Mouse (Mus musculus) hindbrain, embryonic 14.5 days (tissue): ENCODE results near the gene Vps41. TPM values are rescaled to one million over a fixed set of nuclear protein-coding genes. Genes with fewer than 3 reads are reported as not detected.
A peak's percentile ranks its signal among the peaks of the same experiment; 100 is the strongest.

ENCODE experiments used
- ATAC-seq: fragments of 200-750 bp; cut with Nextera tagmentation; 2 replicates; pipeline ENCODE4 v1.8.0; 2017; ENCODE audit warnings: moderate number of reproducible peaks, mild to moderate bottlenecking, moderate TSS enrichment, moderate library complexity; ENCODE audit not compliant: low FRiP score
- DNase-seq: peaks from one replicate; pipeline ENCODE4 v3.0.0-alpha.2; 2015; ENCODE audit warnings: low spot score
- H3K27ac ChIP-seq: fragments of 300-500 bp; sonication (generic); 2 replicates; pipeline ENCODE4 v1.5.1; 2014; ENCODE audit warnings: mild to moderate bottlenecking, moderate library complexity
- H3K27me3 ChIP-seq: fragments of 300-500 bp; sonication (generic); 2 replicates; pipeline ENCODE4 v1.6.1; 2014; ENCODE audit warnings: mild to moderate bottlenecking, low read length, mixed read lengths; ENCODE audit not compliant: control insufficient read depth, insufficient read depth
- H3K36me3 ChIP-seq: fragments of 300-500 bp; sonication (generic); replicated peaks from 2 replicates; pipeline ENCODE4 v1.6.1; 2014; ENCODE audit not compliant: control insufficient read depth, insufficient read depth
- H3K4me1 ChIP-seq: fragments of 300-500 bp; sonication (generic); replicated peaks from 2 replicates; pipeline ENCODE4 v1.6.1; 2014; ENCODE audit warnings: antibody characterized with exemption, low read length, mixed read lengths; ENCODE audit not compliant: control insufficient read depth, insufficient read depth
- H3K4me2 ChIP-seq: fragments of 300-500 bp; sonication (generic); replicated peaks from 2 replicates; pipeline ENCODE4 v1.6.1; 2014; ENCODE audit warnings: mild to moderate bottlenecking, moderate library complexity
- H3K4me3 ChIP-seq: fragments of 300-500 bp; sonication (generic); replicated peaks from 2 replicates; pipeline ENCODE4 v1.5.1; 2014; ENCODE audit warnings: mild to moderate bottlenecking, low read length
- H3K9ac ChIP-seq: fragments of 300-500 bp; sonication (generic); 2 replicates; pipeline ENCODE4 v1.6.1; 2014
- H3K9me3 ChIP-seq: fragments of 300-500 bp; sonication (generic); 2 replicates; pipeline ENCODE4 v1.6.1; 2016; ENCODE audit warnings: low read length; ENCODE audit not compliant: control insufficient read depth
- whole genome bisulfite sequencing: fragments of 180-500 bp; shearing (Covaris S2); extraction: QIAGEN DNeasy Blood & Tissue Kit; methylation state at CpG from one replicate; pipeline ENCODE4 v1.1.7; 2014; 5-methylcytosine and 5-hydroxymethylcytosine counted together
- polyA plus RNA-seq: library from polyadenylated mRNA; unstranded; fragments of >200 nt; fragmentation: Nextera tagmentation; extraction: Ambion mirVana; gene quantifications from 2 replicates; pipeline ENCODE4 v1.2.1, GENCODE M21; 2014

Vps41 gene
- polyA plus RNA-seq, 1 experiment from 2014 or later: 130 TPM

- DNase-seq (peak; percentile 30), ATAC-seq (peak; percentile 72; the same call in 1 of the 2 replicates)
- H3K27me3 ChIP-seq: no peaks in the 10 kb centered on the region
- peak overlapping the region; percentile 32 for H3K27ac ChIP-seq
- no peaks in the 10 kb centered on the region for H3K9me3 ChIP-seq
- H3K4me1 ChIP-seq: no peaks in the 10 kb centered on the region
- no peak overlapping the region for H3K4me2 ChIP-seq
- 60% methylated on average over 10 of the region's 10 CpGs for WGBS
- H3K4me3 ChIP-seq: no peak overlapping the region
- H3K36me3 ChIP-seq: peaks cover 20% of the 10 kb centered on the region
- H3K9ac ChIP-seq: no peak overlapping the region
These were observed 107.5 kb downstream of the Vps41 start for GRCm38 (mm10) chr13:18824420-18825123.

GRCm38 (mm10) chr13:18827029-18827428 lies 109.9 kb downstream of the Vps41 start:
- Histone ChIP-seq H3K9me3 (no peaks in the 10 kb centered on the region), H3K4me3 (no peak overlapping the region), H3K4me2 (no peak overlapping the region), H3K4me1 (no peaks in the 10 kb centered on the region), H3K27ac (no peak overlapping the region), H3K27me3 (no peaks in the 10 kb centered on the region), H3K36me3 (peaks cover 18% of the 10 kb centered on the region), H3K9ac (no peak overlapping the region)
- DNase-seq (no peak), ATAC-seq (no peak)
- whole genome bisulfite sequencing: 93% methylated on average over 10 of the region's 10 CpGs

DNA sequence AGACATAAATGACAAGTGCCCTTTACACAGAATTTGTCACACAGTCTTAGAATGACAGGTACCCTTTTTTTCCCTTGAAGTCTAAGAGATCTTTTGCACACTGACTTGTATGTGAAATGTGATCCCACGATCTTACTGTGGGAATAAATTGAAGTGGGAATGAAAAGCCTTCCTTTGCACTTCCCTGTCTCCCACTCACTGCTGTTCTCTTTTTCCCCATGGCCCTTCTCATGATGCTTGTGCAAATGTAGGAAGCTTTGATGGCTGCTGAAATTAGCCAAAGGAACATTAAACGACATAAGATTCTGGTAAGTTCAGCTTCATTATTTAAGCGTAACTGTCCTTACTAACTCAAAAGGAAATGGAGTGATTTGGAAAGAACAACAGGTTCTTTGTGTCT lies 113.4 kb downstream of the Vps41 start:
- WGBS: 77% methylated on average over 3 of the region's 3 CpGs
- peaks cover 11% of the 10 kb centered on the region for H3K36me3 ChIP-seq
- no peaks in the 10 kb centered on the region for H3K4me1 ChIP-seq
- H3K4me2 ChIP-seq: no peak overlapping the region
- ATAC-seq: no peak
- no peak overlapping the region for H3K4me3 ChIP-seq
- no peak overlapping the region for H3K9ac ChIP-seq
- no peaks in the 10 kb centered on the region for H3K9me3 ChIP-seq
- H3K27ac ChIP-seq: no peak overlapping the region
- DNase-seq: no peak
- H3K27me3 ChIP-seq: no peaks in the 10 kb centered on the region

GRCm38 (mm10) chr13:18839231-18839630 lies 122.1 kb downstream of the Vps41 start:
- H3K4me1 ChIP-seq: no peaks in the 10 kb centered on the region
- H3K9ac ChIP-seq: no peak overlapping the region
- no peak overlapping the region for H3K27ac ChIP-seq
- 95% methylated on average over 4 of the region's 4 CpGs for WGBS
- no peak overlapping the region for H3K4me3 ChIP-seq
- H3K27me3 ChIP-seq: no peaks in the 10 kb centered on the region
- no peak overlapping the region for H3K4me2 ChIP-seq
- peaks cover 10% of the 10 kb centered on the region; the same call in 1 of the 2 replicates for H3K36me3 ChIP-seq
- H3K9me3 ChIP-seq: no peaks in the 10 kb centered on the region
- no peak for DNase-seq
- ATAC-seq: no peak

DNA sequence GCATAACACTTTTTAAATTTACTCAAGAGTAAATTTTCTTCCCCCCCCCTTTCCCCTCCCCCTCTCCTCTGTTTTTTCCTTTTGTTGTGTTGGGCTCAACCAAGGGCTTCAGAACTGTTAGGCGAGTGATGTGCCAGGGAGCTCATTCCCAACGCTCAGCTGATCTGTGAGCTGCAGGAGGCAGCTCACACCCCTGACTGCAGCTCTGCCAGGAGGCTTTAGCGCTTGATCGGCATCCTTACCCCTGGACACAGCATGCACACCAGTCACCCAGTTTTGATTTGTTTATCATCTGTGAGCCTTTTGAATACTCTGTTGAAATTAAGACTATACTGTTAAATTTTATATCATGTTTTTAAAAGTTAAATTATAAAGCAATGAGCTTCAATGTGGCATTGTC lies 123.3 kb downstream of the Vps41 start:
- no peak overlapping the region for H3K4me3 ChIP-seq
- H3K4me2 ChIP-seq: no peak overlapping the region
- H3K36me3 ChIP-seq: peaks cover 12% of the 10 kb centered on the region; the same call in 1 of the 2 replicates
- no peaks in the 10 kb centered on the region for H3K27me3 ChIP-seq
- H3K9ac ChIP-seq: no peak overlapping the region
- 56% methylated on average over 4 of the region's 4 CpGs for WGBS
- DNase-seq (no peak), ATAC-seq (no peak)
- H3K4me1 ChIP-seq: no peaks in the 10 kb centered on the region
- H3K9me3 ChIP-seq: no peaks in the 10 kb centered on the region
- no peak overlapping the region for H3K27ac ChIP-seq

DNA sequence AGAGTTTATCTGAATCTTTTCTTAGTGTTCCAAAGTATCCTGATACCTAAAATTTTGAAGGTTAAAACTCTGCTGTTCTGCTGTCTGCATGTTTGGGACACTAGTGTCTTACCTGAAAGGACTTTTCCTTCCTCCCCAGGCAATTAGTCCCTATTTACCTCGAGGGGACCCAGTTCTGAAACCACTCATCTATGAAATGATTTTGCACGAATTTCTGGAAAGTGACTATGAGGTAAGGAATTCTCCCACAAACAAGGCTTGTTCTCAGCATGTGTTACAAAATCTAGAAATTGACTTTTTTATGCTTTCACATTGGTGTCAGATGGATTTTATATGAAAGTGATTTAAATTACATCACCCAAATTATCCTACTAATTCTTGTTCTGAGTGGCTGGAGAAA lies 123.9 kb downstream of the Vps41 start:
- H3K36me3 ChIP-seq: peaks cover 18% of the 10 kb centered on the region
- H3K4me3 ChIP-seq: no peak overlapping the region
- WGBS: 66% methylated on average over 2 of the region's 2 CpGs
- DNase-seq (no peak), ATAC-seq (no peak)
- no peak overlapping the region for H3K27ac ChIP-seq
- H3K9ac ChIP-seq: no peak overlapping the region
- H3K4me1 ChIP-seq: no peaks in the 10 kb centered on the region
- H3K27me3 ChIP-seq: no peaks in the 10 kb centered on the region
- H3K9me3 ChIP-seq: no peaks in the 10 kb centered on the region
- H3K4me2 ChIP-seq: no peak overlapping the region

- H3K4me2 ChIP-seq: no peak overlapping the region
- H3K9ac ChIP-seq: no peak overlapping the region
- H3K9me3 ChIP-seq: no peaks in the 10 kb centered on the region
- no peak for ATAC-seq
- 87% methylated on average over 6 of the region's 6 CpGs for WGBS
- no peak overlapping the region for H3K4me3 ChIP-seq
- no peaks in the 10 kb centered on the region for H3K27me3 ChIP-seq
- DNase-seq: no peak
- H3K4me1 ChIP-seq: no peaks in the 10 kb centered on the region
- H3K36me3 ChIP-seq: peaks cover 24% of the 10 kb centered on the region
- H3K27ac ChIP-seq: no peak overlapping the region
These were observed 124.7 kb downstream of the Vps41 start for GRCm38 (mm10) chr13:18841752-18842282.

DNA sequence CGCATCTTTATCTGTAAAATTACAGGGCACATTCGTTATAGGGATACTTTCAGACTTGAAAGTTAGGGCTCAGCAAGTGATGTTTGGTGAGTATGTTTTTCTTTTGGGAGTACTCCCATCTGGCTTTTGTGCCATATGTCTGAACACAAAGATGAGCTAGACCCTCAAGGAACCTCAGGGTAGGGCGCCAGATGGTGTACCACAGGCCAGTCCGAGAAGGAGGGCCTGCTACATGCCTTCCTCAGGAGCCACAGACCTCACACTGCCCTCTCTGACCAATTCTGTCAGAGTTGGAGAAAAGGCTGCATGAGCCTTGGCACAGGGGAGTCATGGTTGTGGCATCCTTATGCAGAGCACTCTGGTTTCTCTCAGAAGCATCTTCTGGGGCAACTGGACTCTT lies 125.5 kb downstream of the Vps41 start:
- no peak overlapping the region for H3K9ac ChIP-seq
- no peak overlapping the region for H3K4me2 ChIP-seq
- no peak overlapping the region for H3K4me3 ChIP-seq
- peaks cover 24% of the 10 kb centered on the region for H3K36me3 ChIP-seq
- DNase-seq (no peak), ATAC-seq (no peak)
- no peaks in the 10 kb centered on the region for H3K27me3 ChIP-seq
- no peaks in the 10 kb centered on the region for H3K4me1 ChIP-seq
- WGBS: 85% methylated on average over 4 of the region's 4 CpGs
- H3K9me3 ChIP-seq: no peaks in the 10 kb centered on the region
- H3K27ac ChIP-seq: no peak overlapping the region

- Histone ChIP-seq H3K9ac (no peak overlapping the region), H3K4me3 (no peak overlapping the region), H3K4me2 (no peak overlapping the region), H3K9me3 (no peaks in the 10 kb centered on the region), H3K4me1 (no peaks in the 10 kb centered on the region), H3K27ac (no peak overlapping the region), H3K27me3 (no peaks in the 10 kb centered on the region), H3K36me3 (peaks cover 24% of the 10 kb centered on the region)
- DNase-seq (no peak), ATAC-seq (no peak)
- WGBS: 100% methylated on average over 1 of the region's 1 CpGs
These were observed 126.5 kb downstream of the Vps41 start for GRCm38 (mm10) chr13:18843546-18843945.
